Mouse (Mus musculus) fibroblast of lung, adult 2 months (primary cell): Measurements from ENCODE around the gene Slc37a4.
"Not testable (repeated sequence)": the region's sequence is repeated elsewhere in the genome, so short reads cannot be mapped to it uniquely, and the experiment has no call there.

ENCODE experiments used
- DNase-seq: peaks from one replicate; pipeline ENCODE4 v3.0.0-alpha.2; 2011; ENCODE audit warnings: low read depth

The Slc37a4 gene

DNA sequence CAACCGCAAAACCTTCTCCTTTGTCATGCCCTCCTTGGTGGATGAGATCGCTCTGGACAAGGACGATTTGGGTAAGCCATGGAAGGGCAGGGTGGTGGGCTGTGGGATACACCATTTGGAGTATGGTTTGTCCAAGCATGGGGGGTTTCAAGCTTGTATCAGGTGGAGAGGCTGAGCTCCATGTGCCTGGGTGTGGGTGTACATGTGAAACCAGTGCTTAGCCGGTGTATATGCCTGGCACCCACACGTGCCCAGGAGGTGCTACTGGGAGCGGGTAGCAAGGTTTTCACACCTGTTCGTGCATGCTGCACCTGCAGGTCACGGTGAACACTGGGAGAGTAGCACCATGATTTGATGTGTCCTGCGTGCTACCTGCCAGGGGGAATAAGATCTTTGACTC lies 1.9 kb downstream of the Slc37a4 start:
- no peak for DNase-seq

GRCm38 (mm10) chr9:44399114-44399794 lies 2.6 kb downstream of the Slc37a4 start:
- DNase-seq = no peak

GRCm38 (mm10) chr9:44399795-44400114 lies 3.1 kb downstream of the Slc37a4 start:
- no peak for DNase-seq

DNA sequence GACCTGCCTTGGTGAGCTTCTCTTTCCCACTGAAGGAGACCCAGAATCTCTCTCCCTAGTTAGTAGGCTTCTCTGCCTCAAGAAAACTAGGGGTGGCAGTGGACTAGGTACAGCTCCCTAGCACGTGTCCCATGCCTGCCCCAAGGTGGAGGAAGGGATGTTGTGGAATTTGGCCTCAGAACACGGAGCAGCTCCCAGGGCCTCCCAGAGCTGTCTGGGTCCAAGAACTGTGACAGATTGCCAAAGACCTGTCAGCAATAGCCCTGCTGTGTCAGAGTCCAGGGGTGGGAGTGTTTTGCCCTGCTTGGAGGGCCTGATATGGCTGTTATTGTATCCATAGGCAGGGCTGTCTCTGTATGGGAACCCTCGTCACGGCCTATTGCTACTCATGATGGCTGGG lies 4.4 kb downstream of the Slc37a4 start:
- DNase-seq = no peak

- no peak for DNase-seq
These were observed 8.4 kb downstream of the Slc37a4 start for GRCm38 (mm10) chr9:44405011-44405410.

DNA sequence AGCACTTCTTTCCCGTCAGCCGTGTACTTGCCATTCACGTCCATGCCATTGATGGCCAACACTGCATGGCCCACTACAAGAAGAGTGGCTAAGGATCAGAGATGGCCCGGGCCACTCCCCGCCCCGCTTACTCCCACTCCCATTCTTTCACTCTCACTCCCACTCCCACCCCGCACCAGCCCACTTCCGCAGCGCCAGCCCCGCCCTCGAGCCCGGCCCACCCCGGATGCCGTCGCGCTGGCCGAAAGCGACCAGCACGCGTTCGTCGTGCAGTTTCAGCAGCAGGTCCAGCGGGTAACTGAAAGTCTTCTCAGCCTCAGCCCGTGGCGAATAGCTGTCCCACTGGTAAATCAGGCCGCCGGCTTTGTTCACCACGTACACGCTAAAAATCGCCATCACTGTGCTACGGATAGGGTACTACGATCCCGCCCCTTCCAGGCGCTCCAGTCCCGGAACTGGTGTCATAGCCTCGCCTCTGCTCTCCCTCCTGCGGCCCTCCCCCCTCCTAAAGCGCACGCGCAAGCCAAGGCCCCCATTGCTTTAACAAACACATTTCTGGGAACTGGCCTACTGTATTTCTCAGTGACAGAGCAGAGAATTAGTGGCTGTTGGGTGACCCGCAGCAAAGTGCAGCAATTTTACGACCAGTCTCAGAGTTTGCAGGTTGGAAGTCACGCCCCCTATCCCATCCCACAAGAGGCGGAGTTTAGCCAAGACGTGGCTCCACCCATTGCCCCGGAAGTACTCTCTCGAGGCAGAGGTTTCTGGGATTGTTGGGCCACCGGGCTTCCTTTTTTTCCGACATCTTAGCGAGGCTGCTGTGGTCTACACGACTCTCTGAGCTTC lies 10.5 kb downstream of the Slc37a4 start, which contains the start of the genes Rps25 and Trappc4:
Rps25 (plus strand) TSS at position 234 of the 846 bp plus-strand sequence.
Trappc4 (minus strand) TSS at position 695 of the 846 bp plus-strand sequence.
- peak; percentile 89 for DNase-seq

DNA sequence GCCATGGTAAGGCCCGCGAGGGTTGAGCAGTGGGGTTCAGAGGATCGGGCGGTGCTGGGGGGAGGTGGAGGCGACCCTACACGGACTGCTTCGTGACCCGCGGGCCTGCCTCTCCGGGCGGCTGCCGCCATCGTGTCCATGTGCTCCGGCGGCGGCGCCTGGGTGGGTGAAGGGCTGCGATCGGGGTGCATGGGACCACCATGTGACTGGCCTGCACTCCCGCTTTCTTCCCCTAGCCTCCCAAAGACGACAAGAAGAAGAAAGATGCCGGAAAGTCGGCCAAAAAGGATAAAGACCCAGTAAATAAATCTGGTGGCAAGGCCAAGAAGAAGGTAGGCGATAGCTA lies 11.1 kb downstream of the Slc37a4 start:
- DNase-seq = no peak

DNA sequence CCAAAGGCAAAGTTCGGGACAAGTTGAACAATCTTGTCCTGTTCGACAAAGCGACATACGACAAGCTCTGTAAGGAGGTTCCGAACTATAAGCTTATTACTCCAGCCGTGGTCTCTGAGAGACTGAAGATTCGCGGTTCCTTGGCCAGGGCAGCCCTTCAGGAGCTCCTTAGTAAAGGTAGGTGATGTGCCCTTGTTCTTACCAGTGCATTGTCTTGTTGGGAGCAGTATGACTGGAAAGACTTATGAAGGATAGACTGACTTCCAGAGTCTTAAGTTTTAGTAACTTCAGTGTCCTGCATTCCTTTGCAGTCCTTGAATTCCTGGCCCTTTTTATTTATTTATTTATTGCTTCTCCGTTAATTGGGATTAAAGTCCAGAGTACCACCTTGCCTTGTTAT lies 12.0 kb downstream of the Slc37a4 start:
- DNase-seq = not testable (repeated sequence)

DNA sequence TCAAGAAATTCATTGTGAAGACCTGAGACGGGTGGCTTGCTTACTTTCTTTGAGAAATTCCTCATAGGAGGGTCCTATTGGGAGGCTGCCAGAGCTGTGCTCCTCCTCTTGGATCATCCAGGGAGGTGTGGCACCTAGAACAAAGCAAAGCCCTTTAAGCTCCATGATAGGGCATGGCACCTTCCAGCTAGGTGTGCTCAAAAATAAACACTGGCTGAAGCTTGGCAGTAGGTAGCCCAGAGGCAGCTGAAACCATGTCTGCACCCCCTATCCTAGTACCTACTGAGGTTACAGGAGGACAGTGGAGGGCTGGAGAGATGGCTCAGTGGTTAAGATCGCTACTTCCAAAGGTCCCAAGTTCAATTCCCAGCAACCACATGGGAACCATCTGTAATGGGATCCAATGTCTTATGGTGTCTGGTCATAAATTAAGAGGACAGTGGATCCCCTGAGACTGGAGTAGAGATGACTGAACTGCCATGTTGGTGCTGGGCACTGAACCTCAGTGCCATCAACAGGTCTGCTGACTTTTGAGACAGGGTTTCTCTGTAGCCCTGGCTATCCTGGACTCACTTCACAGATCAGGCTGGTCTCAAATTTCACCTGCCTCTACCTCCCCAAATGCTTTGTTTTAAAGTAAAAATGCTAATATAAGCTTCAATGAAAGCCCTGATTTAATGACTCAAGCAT lies 14.1 kb downstream of the Slc37a4 start:
- DNase-seq = no peak

GRCm38 (mm10) chr9:44411601-44412130 lies 15.0 kb downstream of the Slc37a4 start:
- no peak for DNase-seq

- DNase-seq = no peak
These were observed 15.7 kb downstream of the Slc37a4 start for GRCm38 (mm10) chr9:44412306-44412705.

GRCm38 (mm10) chr9:44412781-44413180 lies 16.1 kb downstream of the Slc37a4 start:
- no peak for DNase-seq

DNA sequence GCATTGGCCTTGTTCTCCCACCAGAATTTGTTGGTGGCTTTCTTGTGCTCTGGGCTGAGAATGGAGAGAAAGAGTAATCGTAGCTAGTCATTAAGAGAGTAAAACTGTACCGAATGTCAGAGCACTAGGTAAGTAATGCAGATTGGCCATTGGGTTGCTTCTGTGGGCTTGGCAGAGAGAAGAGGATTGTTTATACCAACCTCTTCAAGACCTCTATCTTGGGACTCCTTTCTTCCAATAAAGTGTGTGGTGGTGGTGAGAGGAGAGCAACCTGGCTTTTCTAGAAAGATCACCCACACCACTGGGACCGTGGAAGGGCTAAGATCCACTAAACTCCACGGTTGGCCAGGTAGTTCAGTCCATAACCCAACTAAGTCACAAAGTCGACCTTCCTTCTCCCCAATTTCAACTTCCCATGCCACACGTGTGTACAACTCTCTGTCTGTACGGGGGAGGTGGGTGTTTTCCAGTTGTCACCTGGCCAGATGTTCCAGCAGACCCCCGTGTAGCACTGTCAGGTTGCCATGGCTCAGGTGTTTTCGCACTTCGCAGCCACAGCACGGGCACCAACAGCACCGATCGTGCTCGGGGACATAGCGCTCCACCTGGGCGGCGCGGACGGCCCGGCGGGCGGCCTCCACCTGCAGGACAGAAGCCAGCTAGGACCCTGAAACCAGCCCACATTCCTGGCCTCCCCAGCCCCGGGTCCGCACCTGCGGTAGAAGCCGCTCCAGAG lies 20.7 kb downstream of the Slc37a4 start:
- DNase-seq = no peak

GRCm38 (mm10) chr9:44417892-44418363 lies 21.3 kb downstream of the Slc37a4 start:
- DNase-seq = peak; percentile 75

DNA sequence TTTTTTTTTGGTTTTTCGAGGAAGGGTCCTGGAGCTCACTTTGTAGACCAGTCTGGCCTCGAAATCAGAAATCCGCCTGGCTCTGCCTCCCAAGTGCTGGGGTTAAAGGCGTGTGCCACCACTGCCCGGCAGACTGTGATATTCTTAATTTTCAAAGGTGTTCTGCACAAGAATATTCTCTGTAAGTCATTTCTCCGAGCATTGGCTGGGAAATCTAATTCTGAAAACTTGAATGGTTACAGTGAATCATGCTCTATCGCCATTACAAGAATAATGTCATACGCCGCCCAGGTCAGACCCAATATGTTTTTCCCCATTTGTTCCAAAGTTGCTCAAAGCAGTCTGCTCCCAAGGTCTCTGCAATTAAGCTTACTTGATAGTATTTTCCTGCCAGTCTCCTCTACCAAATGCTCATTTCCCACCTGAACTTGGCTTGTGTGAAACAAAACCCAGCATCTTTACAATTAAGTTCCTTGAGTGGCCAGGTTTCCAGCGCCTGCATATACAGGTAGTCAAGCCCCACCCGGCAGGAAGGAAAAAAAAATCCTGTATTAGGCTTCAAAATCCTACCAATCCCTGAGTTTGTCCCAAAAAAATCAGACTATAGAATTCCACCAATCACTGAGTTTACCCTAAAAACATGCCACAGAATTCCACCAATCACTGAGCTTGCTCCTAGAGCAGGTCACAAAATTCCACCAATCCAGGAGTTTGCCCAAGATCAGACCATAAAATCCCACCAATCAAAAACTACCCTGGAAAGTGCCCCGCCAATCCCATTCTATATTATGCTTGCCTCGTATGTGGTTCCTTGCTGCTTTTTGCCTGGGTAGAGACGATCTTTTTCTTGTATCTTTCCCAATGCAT lies 22.1 kb downstream of the Slc37a4 start, which contains the start of gene Ccdc84:
Ccdc84 (minus strand) TSS at position 51 of the 867 bp plus-strand sequence.
- no peak for DNase-seq

GRCm38 (mm10) chr9:44419730-44420129 lies 23.1 kb downstream of the Slc37a4 start:
- not testable (repeated sequence) for DNase-seq

- DNase-seq = no peak
These were observed 23.7 kb downstream of the Slc37a4 start for GRCm38 (mm10) chr9:44420280-44420898.

DNA sequence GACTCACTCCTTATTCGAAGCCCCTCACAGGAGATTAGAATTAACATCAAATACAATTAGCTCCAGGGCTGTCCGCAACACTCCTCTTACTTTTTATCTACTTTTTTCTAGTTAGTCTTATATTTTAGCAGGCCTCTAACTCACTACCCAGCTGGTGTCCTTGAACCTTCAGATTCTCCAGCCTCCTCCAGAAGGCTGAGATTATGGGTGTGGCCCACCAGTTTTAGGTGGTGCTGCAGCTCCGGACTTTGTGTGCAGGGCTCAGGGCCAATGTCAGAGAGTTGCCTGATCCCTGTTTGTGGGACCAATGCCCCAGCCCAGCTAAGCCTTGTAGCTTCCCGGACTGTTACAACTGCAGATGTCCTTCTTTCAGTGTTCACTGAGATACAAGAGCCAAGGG lies 26.9 kb downstream of the Slc37a4 start:
- DNase-seq = no peak

- DNase-seq = no peak
These were observed 36.0 kb downstream of the Slc37a4 start for GRCm38 (mm10) chr9:44432577-44433185.

GRCm38 (mm10) chr9:44435747-44436146 lies 39.1 kb downstream of the Slc37a4 start:
- no peak for DNase-seq
